Mouse (Mus musculus) cerebellum, adult (tissue): Measurements from ENCODE around the gene Pld1.

Experiments used
- ATAC-seq: cut with Nextera tagmentation; 2 replicates; pipeline ENCODE4 v1.9.2; 2017; ENCODE audit warnings: mild to moderate bottlenecking, moderate library complexity, mixed read lengths; ENCODE audit not compliant: insufficient number of reproducible peaks, low FRiP score, low TSS enrichment

Gene Pld1

DNA sequence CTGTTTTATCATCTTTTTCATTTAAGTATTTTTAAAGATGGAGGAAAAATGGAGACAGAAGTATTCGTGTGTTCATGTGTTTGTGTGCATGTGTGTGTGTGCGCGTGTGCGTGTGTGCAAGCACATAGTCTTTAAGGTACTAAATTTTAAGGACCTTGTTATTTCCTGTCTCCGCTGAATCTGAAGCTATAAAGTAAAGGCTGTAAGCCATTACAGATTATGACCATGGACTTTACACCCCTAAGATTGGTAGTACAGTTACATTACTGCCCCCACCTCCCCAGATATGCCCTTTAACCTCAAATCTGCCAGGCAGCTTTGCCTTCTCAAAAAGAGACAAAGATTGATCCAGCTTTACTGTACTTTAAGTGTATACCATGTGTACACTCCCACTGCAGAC, 46.8 kb downstream of the Pld1 start:
- ATAC-seq, result no peak

- no peak for ATAC-seq
Measured at GRCm38 (mm10) chr3:27987891-27988536, 49.5 kb downstream of the Pld1 start.

DNA sequence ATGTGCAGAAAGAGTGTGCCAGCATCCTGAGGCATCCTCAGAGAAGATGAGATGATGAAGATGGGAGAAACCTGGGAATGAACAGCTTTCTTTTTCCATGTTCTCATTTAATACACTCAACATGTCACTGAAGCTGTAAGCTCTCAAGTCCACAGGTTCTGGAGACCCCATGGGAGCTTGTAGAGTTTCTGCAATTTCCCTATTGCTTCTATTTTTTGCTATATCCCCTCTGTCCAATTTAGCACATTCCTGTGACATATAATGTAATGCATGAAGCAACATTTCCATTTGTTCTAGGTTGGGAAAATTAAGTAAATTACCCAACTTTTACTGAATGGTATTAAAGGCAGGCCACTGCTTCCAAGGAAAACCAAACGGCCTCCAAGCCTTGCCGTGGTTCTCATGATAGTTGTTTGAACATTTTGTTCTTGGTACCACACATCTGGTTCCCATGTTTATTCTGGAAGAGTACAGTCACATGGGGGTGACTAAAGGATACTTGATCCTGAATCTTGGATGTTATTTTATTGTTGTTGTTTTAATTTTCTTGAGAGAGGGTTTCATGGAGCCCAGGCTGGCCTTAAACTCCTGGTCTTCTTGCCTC, 52.7 kb downstream of the Pld1 start:
- ATAC-seq, result no peak

DNA sequence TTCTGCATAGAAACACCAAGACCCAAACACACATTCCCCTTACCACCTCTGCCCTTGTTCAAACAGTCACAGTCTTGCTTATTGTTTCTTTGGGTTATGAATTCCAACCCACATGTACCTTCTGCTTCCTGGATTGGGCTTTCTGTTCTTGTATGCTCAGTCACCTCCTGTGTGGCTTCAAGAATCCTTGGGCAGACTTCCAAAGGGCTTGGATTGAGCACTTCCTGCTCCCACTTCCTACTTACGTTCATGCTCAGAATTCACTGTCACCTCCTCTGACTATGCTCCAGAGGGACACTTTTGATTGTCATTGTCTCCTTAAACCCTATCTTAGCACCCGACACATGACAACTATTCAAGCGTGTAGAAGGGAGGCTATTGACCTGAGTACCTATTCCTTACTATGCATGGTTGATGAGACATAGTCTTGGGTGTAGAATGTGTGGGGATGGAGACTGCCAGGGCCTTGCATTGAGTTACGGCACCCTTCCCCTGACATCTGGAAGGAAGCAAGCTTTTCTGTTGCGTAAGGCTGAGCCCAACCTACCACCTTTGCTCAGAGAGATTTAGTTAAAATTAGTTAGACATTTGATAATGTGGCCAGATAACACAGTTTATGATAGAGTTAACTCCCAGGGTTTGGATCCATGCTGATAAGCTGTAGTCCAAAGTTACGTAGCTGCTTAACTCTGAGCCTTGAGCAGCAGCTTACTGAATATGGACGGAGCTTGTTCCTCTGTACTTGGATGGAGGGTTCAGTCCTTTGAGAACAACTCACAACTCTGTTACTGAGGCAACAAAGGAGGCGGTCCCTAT, 55.9 kb downstream of the Pld1 start:
- no peak for ATAC-seq

- no peak for ATAC-seq
Measured at GRCm38 (mm10) chr3:28004321-28004720, 65.8 kb downstream of the Pld1 start.

DNA sequence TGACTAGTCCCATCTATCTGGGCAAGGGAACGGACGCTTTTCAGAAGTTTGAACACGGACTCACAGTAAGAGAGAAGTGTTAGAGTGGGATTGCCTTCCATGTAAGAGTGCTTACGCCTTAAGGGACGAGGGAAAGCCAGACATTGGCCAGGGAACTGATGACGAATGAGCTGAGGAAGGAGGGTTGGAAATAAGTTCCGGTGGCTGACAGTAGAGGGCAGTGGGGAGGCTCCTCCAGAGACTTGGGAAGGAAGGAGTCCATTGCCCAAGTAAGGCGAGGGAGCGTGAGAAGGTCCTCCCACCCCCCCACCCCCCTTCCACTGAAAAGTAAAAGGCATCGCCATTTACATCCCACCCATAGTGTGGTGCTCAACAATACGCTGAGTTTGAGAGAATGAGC, 69.2 kb downstream of the Pld1 start:
- no peak for ATAC-seq

DNA sequence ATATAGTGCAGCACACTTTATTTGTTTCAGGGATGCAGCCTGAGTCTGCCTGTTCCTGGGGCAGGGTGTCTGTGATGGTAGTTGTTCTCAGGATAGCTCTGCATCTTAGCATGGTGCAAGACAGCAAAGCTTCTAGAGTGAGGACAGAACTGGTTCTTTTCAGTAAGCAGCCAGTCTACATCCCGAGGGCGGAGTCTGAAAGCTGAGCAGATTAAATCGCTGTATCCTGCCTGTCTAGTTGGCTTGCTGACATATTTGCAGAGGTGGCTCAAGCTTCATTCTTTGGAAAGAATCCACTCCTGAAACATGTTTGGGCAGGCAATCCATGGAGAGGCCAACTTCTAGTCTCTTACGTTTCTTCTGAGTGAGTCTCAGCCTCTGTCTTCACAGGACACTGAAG, 69.9 kb downstream of the Pld1 start:
- no peak for ATAC-seq

- ATAC-seq, result no peak
Measured at GRCm38 (mm10) chr3:28012177-28012576, 73.7 kb downstream of the Pld1 start.

DNA sequence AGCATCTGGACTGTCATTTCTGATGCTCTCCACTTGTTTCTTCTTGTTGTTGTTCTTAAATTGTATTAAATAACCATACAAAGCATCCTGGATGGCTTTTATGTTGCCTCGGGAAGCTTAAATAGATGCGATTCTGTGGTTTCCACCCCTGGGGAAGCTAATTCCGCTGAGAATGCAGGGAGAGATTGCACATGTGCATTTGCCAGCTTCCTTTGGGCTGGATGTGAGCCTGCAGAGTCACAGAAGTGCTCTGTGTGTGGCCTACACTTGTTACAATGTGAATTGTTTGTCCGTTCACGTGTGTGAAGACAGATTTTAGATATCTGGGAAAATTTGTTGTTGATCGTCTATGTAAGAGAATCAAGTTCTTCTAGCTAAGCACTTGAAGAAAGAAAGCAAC, 74.9 kb downstream of the Pld1 start:
- no peak for ATAC-seq

DNA sequence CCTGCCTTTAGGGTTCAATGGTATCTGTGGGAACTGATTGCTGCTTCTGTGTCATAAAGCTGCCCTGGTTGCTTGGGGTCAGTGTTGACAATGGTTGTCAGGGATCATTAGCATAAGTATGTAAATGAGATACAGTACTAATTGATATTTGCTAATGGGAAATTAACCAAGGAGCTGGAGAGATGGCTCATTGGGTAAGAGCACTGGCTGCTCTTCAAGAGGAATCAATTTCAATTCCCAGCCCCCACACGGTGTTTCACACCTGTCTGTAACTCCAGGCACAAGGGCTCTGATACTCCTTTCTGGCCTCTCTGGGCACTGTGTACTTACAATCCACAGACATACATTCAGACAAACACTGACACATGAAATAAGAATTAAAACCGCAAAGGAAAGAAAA, 78.5 kb downstream of the Pld1 start:
- no peak for ATAC-seq

DNA sequence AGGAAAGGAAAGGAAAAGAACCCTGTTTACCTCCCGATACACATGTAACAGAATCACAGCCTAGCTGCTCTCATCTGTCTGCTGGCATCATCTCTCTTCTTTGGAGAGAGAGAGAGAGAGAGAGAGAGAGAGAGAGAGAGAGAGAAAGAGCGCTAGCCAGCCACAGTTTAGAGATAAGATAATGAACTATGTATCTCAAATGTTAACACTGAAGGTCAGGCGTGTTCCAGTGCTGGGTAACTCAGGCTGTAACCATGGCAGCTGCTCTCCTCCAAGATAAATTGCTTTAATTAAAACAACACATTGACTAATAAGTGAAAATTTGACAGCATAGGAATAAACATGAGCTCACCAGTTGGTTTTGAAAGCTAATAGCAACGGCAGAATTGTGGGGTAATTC, 81.2 kb downstream of the Pld1 start:
- ATAC-seq, result no peak

DNA sequence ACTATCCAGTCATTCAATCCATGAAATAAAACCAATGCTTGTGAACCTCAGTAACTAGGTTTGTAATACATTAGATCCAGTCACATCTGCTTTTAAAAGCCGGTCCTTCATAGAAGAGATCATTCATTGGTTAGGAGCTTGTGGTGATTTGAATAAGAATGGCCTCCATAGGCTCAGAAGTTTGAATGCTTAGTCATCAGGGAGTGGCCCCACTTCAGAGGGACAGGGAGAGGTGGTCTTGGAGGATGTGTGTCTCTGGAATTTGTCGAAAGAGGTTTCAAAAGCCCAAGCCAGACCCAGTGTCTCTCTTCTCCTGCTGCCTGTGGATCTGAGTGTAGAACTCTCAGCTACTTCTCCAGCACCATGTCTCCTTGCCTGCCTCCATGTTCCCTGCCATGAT, 81.9 kb downstream of the Pld1 start:
- ATAC-seq, result no peak

GRCm38 (mm10) chr3:28022191-28022590, 83.7 kb downstream of the Pld1 start:
- no peak for ATAC-seq

DNA sequence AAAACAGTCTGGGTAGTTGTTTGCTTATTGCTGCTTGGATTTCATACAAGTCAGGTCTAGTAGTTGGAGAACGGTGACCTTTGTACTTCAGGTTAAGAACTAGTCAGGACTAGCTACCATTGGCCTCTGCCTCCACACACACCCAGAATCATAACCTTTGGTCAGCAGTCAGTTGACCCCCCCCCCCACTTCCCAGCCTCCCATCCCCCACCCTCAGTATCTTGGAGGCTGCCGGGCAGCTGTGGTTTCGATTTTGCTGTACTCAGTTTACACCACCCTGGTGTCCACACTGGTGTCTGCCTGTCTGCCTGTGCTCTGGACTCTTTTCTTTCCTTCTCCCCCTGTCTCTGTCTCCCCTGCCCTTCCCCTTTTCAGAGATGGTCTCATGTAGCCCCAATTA, 88.4 kb downstream of the Pld1 start:
- ATAC-seq, result no peak

DNA sequence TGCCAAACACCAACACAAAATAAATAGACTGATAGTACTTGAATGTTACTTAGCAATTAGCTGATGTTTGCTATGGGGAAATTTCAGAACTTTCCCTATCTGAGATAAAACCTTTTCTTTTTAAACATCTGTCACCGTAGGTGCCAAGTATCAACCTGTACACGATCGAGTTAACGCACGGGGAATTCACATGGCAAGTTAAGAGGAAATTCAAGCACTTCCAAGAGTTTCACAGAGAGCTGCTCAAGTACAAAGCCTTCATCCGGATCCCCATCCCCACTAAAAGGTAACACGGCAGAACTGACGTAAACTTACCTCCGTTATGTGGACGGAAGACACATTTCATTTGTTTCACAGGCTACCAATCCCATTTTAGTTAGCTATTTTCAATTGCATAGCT, 90.0 kb downstream of the Pld1 start:
- ATAC-seq, result no peak

DNA sequence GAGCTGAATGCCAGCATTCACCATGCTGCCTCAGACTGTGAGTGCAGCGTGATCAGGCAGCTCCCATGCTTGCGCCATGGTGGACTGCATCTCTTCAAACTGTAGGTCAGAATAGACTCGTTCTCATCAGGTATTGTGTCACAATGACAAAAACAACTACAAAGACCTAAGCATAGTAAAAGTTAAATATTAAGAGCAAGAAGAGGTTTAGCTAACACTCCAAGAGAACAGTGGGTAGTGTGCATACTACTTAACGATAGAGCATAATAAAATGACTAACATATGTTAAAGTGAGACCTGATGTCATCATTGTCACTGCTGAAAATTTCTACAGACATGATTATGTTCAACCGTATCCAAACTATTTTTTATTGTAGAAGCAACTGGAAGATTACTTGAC, 92.4 kb downstream of the Pld1 start:
- ATAC-seq, result no peak

- ATAC-seq, result no peak
Measured at GRCm38 (mm10) chr3:28031643-28032243, 93.2 kb downstream of the Pld1 start.

- ATAC-seq, result no peak
Measured at GRCm38 (mm10) chr3:28033898-28034297, 95.4 kb downstream of the Pld1 start.

DNA sequence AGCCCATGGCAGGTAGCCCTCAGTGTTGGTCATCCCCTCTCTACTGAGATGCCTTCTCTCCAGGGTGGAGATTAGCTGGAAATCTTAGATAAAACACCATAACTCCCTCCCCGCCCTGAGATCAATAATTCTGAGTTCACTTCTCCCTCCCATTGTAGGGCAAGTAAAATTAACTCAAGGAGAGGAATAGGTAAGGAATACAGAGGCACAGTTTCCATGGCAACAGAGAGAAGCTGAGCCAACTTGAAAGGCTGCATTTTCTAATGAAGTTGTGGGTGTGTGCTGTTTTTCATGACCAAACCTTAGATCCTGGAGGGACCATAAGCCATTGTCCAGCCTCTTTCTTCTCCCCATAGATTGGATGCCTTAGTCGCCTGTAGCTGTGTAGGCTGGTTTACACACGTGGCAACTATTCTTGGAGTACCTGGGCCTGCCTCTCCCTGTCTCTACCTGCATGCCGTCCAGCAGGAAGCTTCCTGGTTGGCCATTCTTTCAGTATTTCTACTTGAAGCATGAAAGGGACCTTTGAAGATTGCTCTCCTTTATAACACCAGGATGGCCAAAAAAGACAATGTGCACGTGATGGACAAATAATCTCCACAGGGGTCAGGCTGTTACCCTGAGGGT, 96.3 kb downstream of the Pld1 start:
- no peak for ATAC-seq

GRCm38 (mm10) chr3:28037320-28037932, 98.9 kb downstream of the Pld1 start:
- ATAC-seq, result no peak
